Mouse (Mus musculus) thymus, postnatal 10 days (tissue): ENCODE results near the gene Chst10.

Experiments used
- DNase-seq, 2 experiments: peaks; one replicate each; pipeline ENCODE4 v3.0.0; 2021; ENCODE audit warnings: low spot score in 2 of 2

The Chst10 gene

GRCm38 (mm10) chr1:38897431-38898248 is at the start of gene Chst10:
Chst10 (minus strand) TSS chr1:38898161.
- peak; percentile 94 for DNase-seq

- peak in 1 of 2 experiments; percentile 6 for DNase-seq
These were observed 41.6 kb upstream of the Chst10 start for GRCm38 (mm10) chr1:38939608-38940007.

- no peak for DNase-seq
These were observed 40.9 kb upstream of the Chst10 start, which contains the start of gene Nms for GRCm38 (mm10) chr1:38938849-38939248. Nms (plus strand) TSS chr1:38939149.

- peak; percentile 8 to 48 for DNase-seq
These were observed 38.8 kb upstream of the Chst10 start for GRCm38 (mm10) chr1:38936780-38937179.

- DNase-seq = peak; percentile 15 to 60
These were observed 36.7 kb upstream of the Chst10 start for GRCm38 (mm10) chr1:38934668-38935067.

- DNase-seq = no peak
These were observed 32.8 kb upstream of the Chst10 start for GRCm38 (mm10) chr1:38930767-38931166.

- no peak for DNase-seq
These were observed 31.5 kb upstream of the Chst10 start for GRCm38 (mm10) chr1:38929468-38929867.

GRCm38 (mm10) chr1:38928996-38929395 is 31.0 kb upstream of the Chst10 start:
- DNase-seq = no peak

- no peak for DNase-seq
These were observed 6.0 kb upstream of the Chst10 start for GRCm38 (mm10) chr1:38903985-38904384.

GRCm38 (mm10) chr1:38902571-38902970 is 4.6 kb upstream of the Chst10 start:
- DNase-seq = no peak

- DNase-seq = no peak
These were observed 4.9 kb downstream of the Chst10 start for GRCm38 (mm10) chr1:38893081-38893480.

- DNase-seq = no peak
These were observed 6.5 kb downstream of the Chst10 start for GRCm38 (mm10) chr1:38891444-38891843.

- no peak for DNase-seq
These were observed 9.2 kb downstream of the Chst10 start for GRCm38 (mm10) chr1:38888803-38889202.

- DNase-seq = no peak
These were observed 10.9 kb downstream of the Chst10 start for GRCm38 (mm10) chr1:38887011-38887410.

- DNase-seq = no peak
These were observed 11.4 kb downstream of the Chst10 start for GRCm38 (mm10) chr1:38886602-38887001.

GRCm38 (mm10) chr1:38885956-38886355 is 12.0 kb downstream of the Chst10 start:
- DNase-seq = peak; percentile 43

- DNase-seq = peak; percentile 60 to 76
These were observed 14.2 kb downstream of the Chst10 start for GRCm38 (mm10) chr1:38883766-38884165.

- no peak for DNase-seq
These were observed 15.2 kb downstream of the Chst10 start for GRCm38 (mm10) chr1:38882746-38883145.

- no peak for DNase-seq
These were observed 16.6 kb downstream of the Chst10 start for GRCm38 (mm10) chr1:38881366-38881765.

- DNase-seq = peak; percentile 33 to 37
These were observed 21.1 kb downstream of the Chst10 start for GRCm38 (mm10) chr1:38876671-38877382.

GRCm38 (mm10) chr1:38873911-38874310 is 24.1 kb downstream of the Chst10 start:
- DNase-seq = no peak

- DNase-seq = no peak
These were observed 26.1 kb downstream of the Chst10 start for GRCm38 (mm10) chr1:38871834-38872233.
